Mouse (Mus musculus): ENCODE results near the gene Fibp. TPM values are rescaled to one million over a fixed set of nuclear protein-coding genes. Genes with fewer than 3 reads are reported as not detected.

The Fibp gene
- total and polyA plus RNA-seq, 3 experiments, result 47.1 to 88.3 (median 52.9) TPM

DNA sequence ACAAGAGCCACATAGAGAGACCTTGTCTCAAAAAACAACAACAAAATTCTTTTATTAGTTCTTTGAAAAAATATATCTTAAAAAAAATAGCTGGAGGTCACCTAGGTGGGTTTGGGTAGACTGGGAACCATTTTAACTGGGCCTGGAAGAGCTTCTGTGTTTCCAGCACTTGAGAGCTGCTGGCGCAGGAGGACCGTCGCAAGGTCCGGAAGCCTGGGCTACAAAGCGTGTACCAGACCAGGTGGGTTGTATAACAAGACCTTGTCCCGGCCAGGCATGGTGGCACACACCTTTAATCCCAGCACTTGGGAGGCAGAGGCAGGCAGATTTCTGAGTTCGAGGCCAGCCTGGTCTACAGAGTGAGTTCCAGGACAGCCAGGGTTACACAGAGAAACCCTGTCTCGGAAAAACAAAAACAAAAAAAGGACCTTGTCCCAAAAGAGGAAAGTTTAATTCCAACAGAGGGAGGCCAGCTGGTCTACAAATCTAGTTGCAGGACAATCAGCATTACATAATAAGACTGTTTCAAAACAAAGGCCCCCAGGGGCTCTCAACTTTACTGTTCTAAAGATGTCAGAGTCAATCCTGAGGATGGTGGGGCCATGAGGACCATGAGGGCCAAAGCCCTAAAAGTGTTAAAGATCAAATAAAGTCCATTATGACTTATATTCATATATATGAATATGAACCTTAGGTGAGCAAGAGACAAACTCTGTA lies 41.5 kb upstream of the Fibp start:
- Histone ChIP-seq H3K79me2 (replicated peaks; ENCODE audit: control insufficient read depth, insufficient read depth, low read length) (no peaks in the 10 kb centered on the region), H3K27ac (peak overlapping the region; percentile 27), H3K4me3 (no peak overlapping the region), H3K36me3 (ENCODE audit: control insufficient read depth, insufficient read depth, low read length) (peaks cover 11% of the 10 kb centered on the region; the same call in 1 of the 2 replicates), H3K4me1 (ENCODE audit: control insufficient read depth, insufficient read depth, low read length) (peaks cover 18% of the 10 kb centered on the region), H3K9ac (ENCODE audit: low read depth, low read length) (no peak overlapping the region), H3K27me3 (ENCODE audit: control insufficient read depth, insufficient read depth, low read length) (no peaks in the 10 kb centered on the region)
- WGBS, result 91% methylated on average over 8 of the region's 8 CpGs
- intact Hi-C loops (cut with DNase I), result no loop called here
- TF ChIP-seq CTCF (IDR thresholded peaks at IDR 0.05) (no peak), POLR2A (IDR thresholded peaks at IDR 0.05; ENCODE audit: insufficient read depth, low read depth, low read length) (no peak), EP300 (IDR thresholded peaks at IDR 0.05; ENCODE audit: insufficient read depth, low read depth, low read length) (no peak)
- DNase-seq, result peak in 1 of 2 experiments; percentile 20

- Histone ChIP-seq H3K4me3 (no peak overlapping the region), H3K36me3 (ENCODE audit: control insufficient read depth, insufficient read depth, low read length) (peaks cover 11% of the 10 kb centered on the region; the same call in 1 of the 2 replicates), H3K9ac (ENCODE audit: low read depth, low read length) (no peak overlapping the region), H3K79me2 (replicated peaks; ENCODE audit: control insufficient read depth, insufficient read depth, low read length) (no peaks in the 10 kb centered on the region), H3K27me3 (ENCODE audit: control insufficient read depth, insufficient read depth, low read length) (no peaks in the 10 kb centered on the region), H3K4me1 (ENCODE audit: control insufficient read depth, insufficient read depth, low read length) (peaks cover 13% of the 10 kb centered on the region), H3K27ac (peak overlapping the region; percentile 9)
- TF ChIP-seq CTCF (IDR thresholded peaks at IDR 0.05), result no peak
- no peak for TF ChIP-seq POLR2A (IDR thresholded peaks at IDR 0.05; ENCODE audit: insufficient read depth, low read depth, low read length)
- no peak for TF ChIP-seq EP300 (IDR thresholded peaks at IDR 0.05; ENCODE audit: insufficient read depth, low read depth, low read length)
- DNase-seq, result peak in 1 of 2 experiments; percentile 23
- 81% methylated on average over 9 of the region's 9 CpGs for WGBS
- intact Hi-C loops (cut with DNase I), result no loop called here
These were observed 40.8 kb upstream of the Fibp start for GRCm38 (mm10) chr19:5419630-5420029.

DNA sequence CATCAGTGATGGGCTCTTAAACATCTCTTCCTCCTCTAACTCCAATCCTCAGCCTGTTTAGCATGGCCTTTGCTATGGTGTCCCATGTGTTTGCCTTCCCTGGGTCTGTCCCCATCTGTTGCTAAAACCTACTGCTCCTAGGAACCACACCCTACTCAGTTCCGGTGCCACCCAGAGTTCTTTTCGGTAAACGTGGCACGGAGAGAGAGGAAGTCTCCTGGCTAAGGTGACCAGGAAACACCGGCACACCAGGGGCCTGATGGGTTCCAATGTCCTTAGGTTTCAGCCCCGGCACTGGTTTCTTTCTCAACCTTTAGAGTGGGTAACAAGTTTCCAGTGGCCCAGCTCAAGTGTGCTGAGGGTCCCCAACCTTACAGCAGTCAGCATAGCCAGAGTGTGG lies 39.8 kb upstream of the Fibp start:
- WGBS, result 85% methylated on average over 6 of the region's 6 CpGs
- TF ChIP-seq CTCF (IDR thresholded peaks at IDR 0.05) (no peak), EP300 (IDR thresholded peaks at IDR 0.05; ENCODE audit: insufficient read depth, low read depth, low read length) (no peak), POLR2A (IDR thresholded peaks at IDR 0.05; ENCODE audit: insufficient read depth, low read depth, low read length) (no peak)
- intact Hi-C loops (cut with DNase I), result no loop called here
- no peak overlapping the region for H3K9ac ChIP-seq (ENCODE audit: low read depth, low read length)
- H3K79me2 ChIP-seq (replicated peaks; ENCODE audit: control insufficient read depth, insufficient read depth, low read length), result no peaks in the 10 kb centered on the region
- no peaks in the 10 kb centered on the region for H3K27me3 ChIP-seq (ENCODE audit: control insufficient read depth, insufficient read depth, low read length)
- H3K4me3 ChIP-seq, result no peak overlapping the region
- peaks cover 11% of the 10 kb centered on the region; the same call in 1 of the 2 replicates for H3K36me3 ChIP-seq (ENCODE audit: control insufficient read depth, insufficient read depth, low read length)
- peaks cover 12% of the 10 kb centered on the region for H3K4me1 ChIP-seq (ENCODE audit: control insufficient read depth, insufficient read depth, low read length)
- H3K27ac ChIP-seq, result no peak overlapping the region
- DNase-seq, result peak in 1 of 2 experiments; percentile 21

- no peak for DNase-seq
- no peak for TF ChIP-seq POLR2A (IDR thresholded peaks at IDR 0.05; ENCODE audit: insufficient read depth, low read depth, low read length)
- no peak for TF ChIP-seq CTCF (IDR thresholded peaks at IDR 0.05)
- TF ChIP-seq EP300 (IDR thresholded peaks at IDR 0.05; ENCODE audit: insufficient read depth, low read depth, low read length), result no peak
- Histone ChIP-seq H3K4me3 (no peak overlapping the region), H3K9ac (ENCODE audit: low read depth, low read length) (no peak overlapping the region), H3K27me3 (ENCODE audit: control insufficient read depth, insufficient read depth, low read length) (no peaks in the 10 kb centered on the region), H3K27ac (no peak overlapping the region), H3K4me1 (ENCODE audit: control insufficient read depth, insufficient read depth, low read length) (peaks cover 16% of the 10 kb centered on the region), H3K79me2 (replicated peaks; ENCODE audit: control insufficient read depth, insufficient read depth, low read length) (peaks cover 6% of the 10 kb centered on the region; the same call in 1 of the 2 replicates), H3K36me3 (ENCODE audit: control insufficient read depth, insufficient read depth, low read length) (peaks cover 14% of the 10 kb centered on the region; the same call in 1 of the 2 replicates)
- intact Hi-C loops (cut with DNase I), result no loop called here
- WGBS, result 64% methylated on average over 5 of the region's 5 CpGs
These were observed 38.6 kb upstream of the Fibp start for GRCm38 (mm10) chr19:5421784-5422183.

GRCm38 (mm10) chr19:5422267-5422666 lies 38.1 kb upstream of the Fibp start:
- DNase-seq, result no peak
- Histone ChIP-seq H3K4me1 (ENCODE audit: control insufficient read depth, insufficient read depth, low read length) (peaks cover 17% of the 10 kb centered on the region), H3K27ac (no peak overlapping the region), H3K27me3 (ENCODE audit: control insufficient read depth, insufficient read depth, low read length) (no peaks in the 10 kb centered on the region), H3K4me3 (no peak overlapping the region), H3K79me2 (replicated peaks; ENCODE audit: control insufficient read depth, insufficient read depth, low read length) (peaks cover 6% of the 10 kb centered on the region; the same call in 1 of the 2 replicates), H3K36me3 (ENCODE audit: control insufficient read depth, insufficient read depth, low read length) (peaks cover 11% of the 10 kb centered on the region), H3K9ac (ENCODE audit: low read depth, low read length) (no peak overlapping the region)
- 78% methylated on average over 10 of the region's 10 CpGs for WGBS
- TF ChIP-seq EP300 (IDR thresholded peaks at IDR 0.05; ENCODE audit: insufficient read depth, low read depth, low read length), result 0 out of 2 replicates have a peak, but pooled peaks have one; percentile 7
- no peak for TF ChIP-seq CTCF (IDR thresholded peaks at IDR 0.05)
- peak; percentile 19; the same call in 1 of the 2 replicates for TF ChIP-seq POLR2A (IDR thresholded peaks at IDR 0.05; ENCODE audit: insufficient read depth, low read depth, low read length)
- intact Hi-C loops (cut with DNase I), result no loop called here

DNA sequence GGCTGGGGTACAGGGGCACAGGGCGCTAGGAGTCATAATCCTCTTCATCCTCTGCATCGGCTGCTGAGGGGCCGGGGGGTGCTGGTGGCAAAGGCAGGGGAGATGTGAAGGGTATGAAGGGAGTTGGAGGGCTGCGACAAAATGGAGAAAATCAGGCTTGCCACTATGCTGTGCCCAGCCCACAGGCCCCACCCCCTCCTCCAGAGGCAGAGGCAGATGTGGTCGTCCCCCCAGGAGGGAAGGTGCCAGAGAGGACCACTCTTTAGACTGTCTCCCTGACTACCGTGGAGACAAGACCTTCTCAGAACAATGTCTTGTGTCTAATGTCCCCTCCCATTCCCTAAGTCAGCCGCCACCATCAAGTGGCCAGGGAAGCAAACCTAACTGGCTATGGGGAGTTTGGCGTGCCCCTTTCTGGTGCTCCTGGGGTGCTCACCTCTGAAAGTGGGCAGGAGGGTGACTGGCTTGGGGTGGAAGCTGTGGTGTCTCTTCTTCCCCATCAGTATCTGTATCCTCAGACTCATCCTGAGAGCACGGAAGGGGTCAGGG lies 37.4 kb upstream of the Fibp start:
- WGBS, result 77% methylated on average over 9 of the region's 9 CpGs
- intact Hi-C loops (cut with DNase I), result no loop called here
- H3K27me3 ChIP-seq (ENCODE audit: control insufficient read depth, insufficient read depth, low read length), result no peaks in the 10 kb centered on the region
- H3K9ac ChIP-seq (ENCODE audit: low read depth, low read length), result peak overlapping the region; percentile 9
- peaks cover 16% of the 10 kb centered on the region for H3K4me1 ChIP-seq (ENCODE audit: control insufficient read depth, insufficient read depth, low read length)
- no peak for DNase-seq
- H3K27ac ChIP-seq, result peak overlapping the region; percentile 90; the same call in 1 of the 2 replicates
- H3K79me2 ChIP-seq (replicated peaks; ENCODE audit: control insufficient read depth, insufficient read depth, low read length), result peaks cover 6% of the 10 kb centered on the region; the same call in 1 of the 2 replicates
- no peak overlapping the region for H3K4me3 ChIP-seq
- H3K36me3 ChIP-seq (ENCODE audit: control insufficient read depth, insufficient read depth, low read length), result peaks cover 7% of the 10 kb centered on the region
- TF ChIP-seq POLR2A (IDR thresholded peaks at IDR 0.05; ENCODE audit: insufficient read depth, low read depth, low read length) (no peak), CTCF (IDR thresholded peaks at IDR 0.05) (no peak), EP300 (IDR thresholded peaks at IDR 0.05; ENCODE audit: insufficient read depth, low read depth, low read length) (0 out of 2 replicates have a peak, but pooled peaks have one; percentile 34)

Data from heart, adult 2 months (tissue).